Mouse (Mus musculus) liver, embryonic 11.5 days (tissue): ENCODE data around the gene Bmpr1a. TPM values are rescaled to one million over a fixed set of nuclear protein-coding genes. Genes with fewer than 3 reads are reported as not detected.

Experiments
- ATAC-seq: fragments of 200-750 bp; cut with Nextera tagmentation; replicated peaks from 2 replicates; pipeline ENCODE4 v1.8.0; 2017; ENCODE audit warnings: moderate number of reproducible peaks, mild to moderate bottlenecking, moderate TSS enrichment, moderate library complexity; ENCODE audit not compliant: low FRiP score
- DNase-seq: peaks from one replicate; pipeline ENCODE4 v3.0.0-alpha.2; 2017; ENCODE audit warnings: low spot score
- H3K27ac ChIP-seq: fragments of 300-500 bp; sonication (generic); 2 replicates; pipeline ENCODE4 v1.5.1; 2014; ENCODE audit warnings: mild to moderate bottlenecking, low read depth, low read length, control low read depth
- H3K27me3 ChIP-seq: fragments of 300-500 bp; sonication (generic); replicated peaks from 2 replicates; pipeline ENCODE4 v1.6.1; 2014; ENCODE audit warnings: low read length, mixed read lengths; ENCODE audit not compliant: control insufficient read depth, insufficient read depth
- H3K36me3 ChIP-seq: fragments of 300-500 bp; sonication (generic); 2 replicates; pipeline ENCODE4 v1.6.1; 2014; ENCODE audit warnings: mild to moderate bottlenecking, low read length, moderate library complexity, mixed read lengths; ENCODE audit not compliant: control insufficient read depth, insufficient read depth
- H3K4me1 ChIP-seq: fragments of 300-500 bp; sonication (generic); replicated peaks from 2 replicates; pipeline ENCODE4 v1.6.1; 2014; ENCODE audit warnings: low read length, mixed read lengths; ENCODE audit not compliant: control insufficient read depth, insufficient read depth
- H3K4me2 ChIP-seq: fragments of 300-500 bp; sonication (generic); 2 replicates; pipeline ENCODE4 v1.6.1; 2014; ENCODE audit warnings: mild to moderate bottlenecking, control low read depth, moderate library complexity
- H3K4me3 ChIP-seq: fragments of 300-500 bp; sonication (generic); 2 replicates; pipeline ENCODE4 v1.5.1; 2014; ENCODE audit warnings: low read depth, low read length, control low read depth
- H3K9ac ChIP-seq: fragments of 300-500 bp; sonication (generic); 2 replicates; pipeline ENCODE4 v1.6.1; 2014; ENCODE audit warnings: low read depth, low read length, control low read depth
- H3K9me3 ChIP-seq: fragments of 300-500 bp; sonication (generic); 2 replicates; pipeline ENCODE4 v1.6.1; 2016; ENCODE audit warnings: low read length, inconsistent platforms, mixed read lengths; ENCODE audit not compliant: control insufficient read depth
- WGBS: fragments of 180-500 bp; shearing (Covaris S2); extraction: QIAGEN DNeasy Blood & Tissue Kit; methylation state at CpG from one replicate; pipeline ENCODE4 v1.1.7; 2014; 5-methylcytosine and 5-hydroxymethylcytosine counted together
- polyA plus RNA-seq: library from polyadenylated mRNA; unstranded; fragments of >200 nt; fragmentation: Nextera tagmentation; extraction: Ambion mirVana; gene quantifications from 2 replicates; pipeline ENCODE4 v1.2.1, GENCODE M21; 2014

Gene Bmpr1a
- polyA plus RNA-seq, 1 experiment from 2014 or later: 18.0 TPM

DNA sequence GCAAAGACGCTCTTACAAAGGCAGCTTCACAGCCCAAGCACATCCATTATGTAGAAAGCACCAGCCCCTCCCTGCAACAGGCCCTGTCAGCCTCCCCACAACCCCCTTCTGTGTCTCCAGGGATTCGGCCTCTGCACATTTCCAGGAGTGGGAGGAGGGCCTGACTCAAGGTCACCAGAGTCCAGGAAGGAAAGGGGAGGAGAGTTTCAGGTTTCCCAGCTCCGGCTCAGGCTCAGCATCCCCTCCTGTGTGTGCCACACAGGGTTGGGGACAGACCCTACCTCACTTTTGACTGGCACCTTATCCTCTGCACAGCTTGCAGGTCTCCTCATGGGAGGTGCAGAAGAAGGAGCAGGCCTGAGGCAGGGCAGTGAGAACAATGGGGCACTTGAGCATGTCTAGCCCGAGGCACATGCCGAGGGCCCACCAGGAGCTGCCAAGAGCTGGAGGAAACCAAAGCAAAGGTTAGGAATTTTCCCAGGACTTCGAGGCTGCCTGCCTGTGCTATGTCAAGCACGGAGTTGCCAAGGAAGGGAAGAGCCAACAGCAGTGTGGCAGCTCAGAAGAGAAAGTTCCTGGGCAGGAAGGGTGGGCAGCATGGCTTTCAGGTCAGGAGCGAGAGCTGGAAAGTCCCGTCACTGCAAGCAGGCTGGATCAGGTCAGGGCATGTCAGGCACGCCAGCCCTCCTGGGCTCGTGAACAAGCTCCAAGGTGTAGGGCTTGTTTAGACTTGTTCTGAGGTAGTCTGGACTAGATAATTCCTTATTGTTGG lies 124.4 kb downstream of the Bmpr1a start:
- Histone ChIP-seq H3K27me3 (no peaks in the 10 kb centered on the region), H3K9ac (no peak overlapping the region), H3K4me3 (no peak overlapping the region), H3K9me3 (no peaks in the 10 kb centered on the region), H3K27ac (no peak overlapping the region), H3K36me3 (no peaks in the 10 kb centered on the region), H3K4me1 (no peaks in the 10 kb centered on the region), H3K4me2 (no peak overlapping the region)
- ATAC-seq: no peak
- 62% methylated on average over 11 of the region's 11 CpGs for whole genome bisulfite sequencing
- DNase-seq: no peak

DNA sequence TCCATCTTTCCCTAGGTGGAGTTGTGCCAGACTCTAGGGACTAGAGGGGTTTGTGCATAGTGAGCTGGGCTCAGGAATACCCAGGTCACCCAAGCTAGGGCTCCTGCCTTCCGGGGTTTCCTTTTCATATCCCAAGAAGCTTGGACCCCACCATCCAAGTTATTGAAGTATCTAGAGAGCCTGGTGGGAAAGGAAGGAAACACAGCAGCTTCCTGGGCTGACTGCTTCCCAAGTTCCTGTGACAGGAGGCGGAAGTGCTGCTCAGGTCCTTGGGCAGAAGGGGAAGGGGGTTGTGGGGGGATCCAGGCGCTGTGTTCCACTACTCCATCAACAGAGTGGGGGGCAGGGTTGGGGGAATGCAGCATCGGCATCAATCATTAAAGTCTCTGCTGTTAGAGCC lies 126.0 kb downstream of the Bmpr1a start:
- no peak for DNase-seq
- no peak overlapping the region for H3K27ac ChIP-seq
- no peaks in the 10 kb centered on the region for H3K9me3 ChIP-seq
- 52% methylated on average over 4 of the region's 4 CpGs for WGBS
- ATAC-seq: no peak
- H3K27me3 ChIP-seq: no peaks in the 10 kb centered on the region
- H3K36me3 ChIP-seq: no peaks in the 10 kb centered on the region
- no peaks in the 10 kb centered on the region for H3K4me1 ChIP-seq
- peak overlapping the region; percentile 40 for H3K4me2 ChIP-seq
- H3K9ac ChIP-seq: no peak overlapping the region
- no peak overlapping the region for H3K4me3 ChIP-seq

DNA sequence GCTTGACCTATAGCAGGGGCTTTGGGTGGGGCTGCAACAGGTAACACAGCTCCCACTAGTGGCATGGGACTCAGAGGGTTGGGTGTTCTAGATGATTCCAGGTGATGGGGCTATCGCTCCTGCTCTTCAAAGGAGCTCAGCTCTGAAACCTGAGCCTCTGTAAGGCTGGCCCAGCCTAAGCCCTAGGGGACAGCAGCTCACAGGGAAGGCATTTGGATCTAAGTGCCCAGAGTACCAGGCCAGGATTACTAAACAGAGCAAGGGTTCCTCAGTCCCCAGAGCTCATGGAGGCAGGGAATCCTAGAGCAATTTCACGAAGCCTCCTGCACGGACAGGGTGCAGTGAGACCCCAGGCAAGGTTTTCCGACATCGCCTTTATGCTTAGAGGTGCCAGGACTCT lies 127.2 kb downstream of the Bmpr1a start:
- Histone ChIP-seq H3K4me1 (no peaks in the 10 kb centered on the region), H3K9ac (no peak overlapping the region), H3K4me2 (peak overlapping the region; percentile 21; the same call in 1 of the 2 replicates), H3K36me3 (no peaks in the 10 kb centered on the region), H3K27me3 (no peaks in the 10 kb centered on the region), H3K9me3 (no peaks in the 10 kb centered on the region), H3K4me3 (0 out of 2 replicates have a peak overlapping the region, but pooled peaks have one; percentile 11), H3K27ac (no peak overlapping the region)
- ATAC-seq (no peak), DNase-seq (no peak)
- 79% methylated on average over 5 of the region's 5 CpGs for WGBS

DNA sequence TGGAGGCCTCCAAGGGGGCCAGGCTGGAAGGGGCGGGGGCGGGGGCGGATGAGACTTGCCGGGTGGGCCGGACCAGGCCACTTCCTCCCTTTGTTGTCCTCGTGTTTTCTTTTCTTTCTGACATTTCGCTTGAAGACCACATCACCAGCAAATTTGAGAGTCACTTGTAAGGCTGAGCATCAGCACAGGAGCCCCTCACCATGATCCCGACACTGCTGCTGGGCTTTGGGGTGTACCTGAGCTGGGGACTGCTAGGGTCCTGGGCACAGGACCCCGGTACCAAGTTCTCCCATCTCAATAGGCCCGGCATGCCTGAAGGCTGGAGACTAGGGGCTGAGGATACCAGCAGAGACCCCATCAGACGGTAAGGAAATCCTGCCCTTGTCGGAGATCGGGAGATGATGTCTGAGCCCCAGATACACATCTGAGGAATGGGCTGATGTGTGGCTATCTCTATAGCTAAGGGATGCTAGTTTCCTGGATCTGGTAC lies 127.7 kb downstream of the Bmpr1a start, which contains the start of gene Mmrn2:
Mmrn2 (plus strand) TSS at position 51 of the 490 bp plus-strand sequence.
- H3K27me3 ChIP-seq: no peaks in the 10 kb centered on the region
- no peak for ATAC-seq
- peak within 1 kb of the TSS; percentile 31; the same call in 1 of the 2 replicates for H3K4me2 ChIP-seq
- H3K36me3 ChIP-seq: no peaks in the 10 kb centered on the region
- no peak within 1 kb of the TSS for H3K9ac ChIP-seq
- WGBS: 58% methylated on average over 13 of the region's 13 CpGs
- no peaks in the 10 kb centered on the region for H3K4me1 ChIP-seq
- H3K4me3 ChIP-seq: 0 out of 2 replicates have a peak within 1 kb of the TSS, but pooled peaks have one; percentile 11
- H3K9me3 ChIP-seq: no peaks in the 10 kb centered on the region
- no peak within 1 kb of the TSS for H3K27ac ChIP-seq
- DNase-seq: no peak

DNA sequence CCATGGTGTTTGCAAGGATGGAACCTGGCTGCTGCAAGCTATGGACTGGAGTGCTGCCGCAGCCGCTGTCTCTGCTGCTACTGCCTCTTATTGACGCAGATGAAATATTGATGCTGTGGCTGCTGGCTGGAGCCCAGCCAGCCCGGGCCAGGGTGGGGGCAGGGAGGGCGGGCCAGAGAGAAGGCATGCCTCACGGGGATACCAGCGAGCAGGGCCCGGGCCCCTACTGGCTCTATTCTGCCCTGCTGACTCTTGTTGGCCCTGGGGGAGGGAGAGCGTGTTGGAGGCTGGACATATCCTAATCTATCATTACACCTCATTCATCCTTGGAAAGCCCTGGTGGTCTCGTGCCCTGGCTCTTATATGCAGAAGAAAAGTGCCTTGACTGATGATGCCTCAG lies 128.6 kb downstream of the Bmpr1a start, which contains the start of gene Sncg:
Sncg (minus strand) TSS at position 213 of the 400 bp plus-strand sequence.
- Histone ChIP-seq H3K4me2 (0 out of 2 replicates have a peak within 1 kb of the TSS, but pooled peaks have one; percentile 31), H3K9ac (no peak within 1 kb of the TSS), H3K4me1 (no peaks in the 10 kb centered on the region), H3K27me3 (no peaks in the 10 kb centered on the region), H3K27ac (no peak within 1 kb of the TSS), H3K36me3 (no peaks in the 10 kb centered on the region), H3K9me3 (no peaks in the 10 kb centered on the region), H3K4me3 (0 out of 2 replicates have a peak within 1 kb of the TSS, but pooled peaks have one; percentile 11)
- ATAC-seq (no peak), DNase-seq (no peak)
- WGBS: 49% methylated on average over 10 of the region's 10 CpGs

DNA sequence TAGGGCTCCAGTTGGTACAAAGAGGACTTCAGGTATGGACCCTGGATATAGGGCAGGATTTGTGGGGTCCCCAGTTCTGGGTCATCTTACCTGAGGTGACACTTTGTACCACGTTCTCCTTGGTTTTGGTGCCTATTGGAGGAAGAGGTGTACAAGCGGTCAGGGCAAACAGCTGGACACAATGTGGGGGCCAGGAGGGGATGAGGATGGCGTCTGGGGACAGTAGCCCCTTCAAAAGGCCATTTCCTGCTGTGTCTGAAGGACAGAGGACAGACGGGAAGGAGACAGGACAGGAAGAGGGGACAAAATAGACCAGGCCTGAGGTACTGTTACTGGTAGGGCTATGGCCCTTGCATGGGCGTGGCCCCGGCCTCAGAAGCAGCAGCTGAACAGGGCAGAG lies 129.6 kb downstream of the Bmpr1a start:
- DNase-seq (no peak), ATAC-seq (no peak)
- Histone ChIP-seq H3K9ac (no peak overlapping the region), H3K4me1 (no peaks in the 10 kb centered on the region), H3K27ac (no peak overlapping the region), H3K27me3 (no peaks in the 10 kb centered on the region), H3K4me2 (no peak overlapping the region), H3K4me3 (no peak overlapping the region), H3K36me3 (no peaks in the 10 kb centered on the region), H3K9me3 (no peaks in the 10 kb centered on the region)
- WGBS: 64% methylated on average over 6 of the region's 6 CpGs

DNA sequence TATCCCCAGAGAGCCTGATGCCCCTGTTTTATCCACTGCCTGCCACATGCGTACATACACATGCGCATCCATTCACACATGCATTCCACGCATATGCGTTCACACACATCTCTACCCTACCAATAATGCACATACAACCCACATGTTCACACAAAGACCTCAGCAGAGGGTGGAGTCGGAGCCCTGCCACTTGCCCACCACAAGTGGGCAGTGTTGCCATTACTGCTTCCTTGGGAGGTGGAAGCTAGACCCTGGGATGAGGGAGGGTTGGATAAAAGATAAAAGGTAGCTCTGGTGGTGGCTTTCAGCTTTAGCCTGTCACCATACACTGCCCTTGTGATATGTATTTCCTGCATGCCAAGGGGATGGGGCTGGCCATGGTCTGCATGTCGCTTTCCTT lies 130.5 kb downstream of the Bmpr1a start:
- H3K4me3 ChIP-seq: no peak overlapping the region
- ATAC-seq: no peak
- H3K4me1 ChIP-seq: no peaks in the 10 kb centered on the region
- H3K27ac ChIP-seq: no peak overlapping the region
- no peaks in the 10 kb centered on the region for H3K27me3 ChIP-seq
- no peaks in the 10 kb centered on the region for H3K36me3 ChIP-seq
- WGBS: 81% methylated on average over 6 of the region's 6 CpGs
- no peak overlapping the region for H3K9ac ChIP-seq
- no peak for DNase-seq
- no peaks in the 10 kb centered on the region for H3K9me3 ChIP-seq
- H3K4me2 ChIP-seq: no peak overlapping the region

DNA sequence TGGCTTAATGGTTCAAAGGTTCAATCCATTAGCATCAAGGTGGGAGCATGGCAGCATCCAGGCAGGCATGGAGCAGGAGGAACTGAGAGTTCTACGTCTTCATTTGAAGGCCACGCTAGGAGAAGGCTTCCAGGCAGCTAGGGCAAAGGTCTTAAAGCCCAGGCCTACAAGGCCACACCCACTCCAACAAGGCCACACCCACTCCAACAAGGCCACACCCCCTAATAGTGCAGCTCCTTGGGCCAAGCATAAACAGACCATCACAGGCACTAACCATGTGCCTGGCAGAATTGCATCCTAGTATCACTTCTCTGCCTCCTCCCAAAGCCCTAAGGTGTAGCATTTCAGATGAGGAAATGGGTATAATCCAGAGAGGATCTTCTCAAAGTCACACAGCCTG lies 131.4 kb downstream of the Bmpr1a start:
- H3K36me3 ChIP-seq: no peaks in the 10 kb centered on the region

DNA sequence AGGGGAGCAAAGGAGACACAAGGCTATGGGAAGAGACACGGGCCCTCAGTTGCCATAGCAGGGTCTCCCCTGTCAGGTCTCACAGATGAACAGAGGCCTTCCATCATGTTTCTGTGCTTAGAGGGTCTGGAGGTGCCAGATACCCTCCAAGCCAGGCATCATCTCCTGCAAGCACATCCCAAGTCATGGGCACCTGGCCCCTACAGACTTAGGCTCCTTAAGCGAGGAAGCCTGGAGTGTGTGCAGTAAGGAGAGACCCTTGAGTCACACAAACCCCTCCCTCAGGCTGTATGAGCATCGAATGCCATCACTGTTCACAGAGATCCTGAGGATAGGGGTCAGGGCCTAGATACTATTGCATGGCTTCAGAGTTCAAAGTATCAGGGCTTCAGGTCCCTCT lies 132.2 kb downstream of the Bmpr1a start:
- ATAC-seq: no peak
- WGBS: 75% methylated on average over 3 of the region's 3 CpGs
- H3K4me1 ChIP-seq: no peaks in the 10 kb centered on the region

More for the DNA sequence above, 131.4 kb downstream of the Bmpr1a start:
- no peaks in the 10 kb centered on the region for H3K9me3 ChIP-seq
- DNase-seq: no peak
- 70% methylated on average over 2 of the region's 2 CpGs for WGBS
- H3K27me3 ChIP-seq: no peaks in the 10 kb centered on the region
- H3K27ac ChIP-seq: no peak overlapping the region
- no peak overlapping the region for H3K4me2 ChIP-seq
- H3K4me3 ChIP-seq: no peak overlapping the region
- no peaks in the 10 kb centered on the region for H3K4me1 ChIP-seq
- no peak; the same call in 1 of the 2 replicates for ATAC-seq
- no peak overlapping the region for H3K9ac ChIP-seq

More for the DNA sequence above, 132.2 kb downstream of the Bmpr1a start:
- Histone ChIP-seq H3K27me3 (no peaks in the 10 kb centered on the region), H3K9ac (no peak overlapping the region), H3K9me3 (no peaks in the 10 kb centered on the region), H3K27ac (no peak overlapping the region), H3K4me2 (no peak overlapping the region), H3K36me3 (no peaks in the 10 kb centered on the region), H3K4me3 (no peak overlapping the region)
- DNase-seq: no peak
